14 mouse cellular contexts compared by ENCODE assay signal in the genomic region with DNA sequence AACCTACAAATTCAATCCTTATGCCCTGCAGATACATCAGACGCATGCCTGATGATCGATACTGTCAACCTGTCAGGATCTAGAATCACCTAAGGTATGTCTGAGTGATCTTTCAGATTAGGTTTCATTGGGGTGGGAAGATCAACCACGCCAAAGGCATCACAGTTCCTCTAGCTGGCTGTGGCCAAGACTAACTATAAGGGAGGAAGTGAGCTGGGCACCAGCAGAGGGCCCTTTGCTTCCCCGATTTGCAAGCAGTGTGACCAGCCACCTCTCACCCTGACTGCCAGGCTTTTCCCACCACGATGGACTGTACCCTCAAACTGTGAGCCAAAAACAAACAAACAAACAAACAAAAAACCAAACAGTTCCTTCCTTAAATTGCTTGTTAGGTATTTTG. TPM values are rescaled to one million over a fixed set of nuclear protein-coding genes. Genes with fewer than 3 reads are reported as not detected.
A peak's percentile ranks its signal among the peaks of the same experiment; 100 is the strongest.
DNase-seq lines count a peak whose midpoint lies in the region; ATAC-seq and TF ChIP-seq lines count a peak whose summit lies in the region.
"Had no signal": no experiment of that assay in that cellular context is flagged by ENCODE, and none has a peak within 500 bp of the region (broad histone marks: within the 10 kb centered on the region; RNA-seq: fewer than 3 reads in every experiment).

No protein-coding gene starts in this region.

- no peak overlapping the region for H3K27ac ChIP-seq in heart, embryonic 11.5 days (ENCODE audit: low read depth, low read length)
- peak overlapping the region; percentile 94 for H3K27ac ChIP-seq in liver, adult 2 months (replicated peaks; ENCODE audit: insufficient read depth, low read depth, low read length)
- H3K27ac ChIP-seq: midbrain, embryonic 13.5 days had no signal

- no peak overlapping the region for H3K4me2 ChIP-seq in heart, embryonic 11.5 days
- H3K4me2 ChIP-seq: midbrain, embryonic 13.5 days had no signal

- peak; percentile 28; the same call in 1 of the 2 replicates for TF ChIP-seq CTCF in liver, adult 2 months (IDR thresholded peaks at IDR 0.05; ENCODE audit: low read depth, low read length)

- no peak for ATAC-seq in heart, embryonic 11.5 days (replicated peaks; ENCODE audit: insufficient number of reproducible peaks, low FRiP score, low TSS enrichment)
- peak; percentile 66 for ATAC-seq in megakaryocyte, adult 5-6 weeks (ENCODE audit: poor library complexity, severe bottlenecking)
- ATAC-seq: CD4-positive, CD25-positive, alpha-beta regulatory T cell, adult 4 months; forebrain, embryonic 16.5 days; midbrain, embryonic 13.5 days had no signal

- no peak overlapping the region for H3K9ac ChIP-seq in heart, embryonic 11.5 days (ENCODE audit: low read depth, low read length)
- H3K9ac ChIP-seq in liver, adult 2 months (ENCODE audit: low read depth, low read length), result no peak overlapping the region
- H3K9ac ChIP-seq: midbrain, embryonic 13.5 days had no signal

- 83% methylated on average over 5 of the region's 5 CpGs for WGBS in heart, embryonic 11.5 days (ENCODE audit: insufficient replicate concordance)
- WGBS in liver, adult 2 months, result 23% methylated on average over 5 of the region's 5 CpGs

- peaks cover 6% of the 10 kb centered on the region; the same call in 1 of the 2 replicates for H3K4me1 ChIP-seq in heart, embryonic 11.5 days (ENCODE audit: control insufficient read depth, insufficient read depth, low read length)
- peaks cover 41% of the 10 kb centered on the region for H3K4me1 ChIP-seq in liver, adult 2 months (ENCODE audit: control insufficient read depth, insufficient read depth, low read length)

- H3K79me2 ChIP-seq in liver, adult 2 months (ENCODE audit: control insufficient read depth, insufficient read depth, low read length), result peaks cover 22% of the 10 kb centered on the region

- H3K4me3 ChIP-seq in heart, embryonic 11.5 days (ENCODE audit: low read depth, low read length), result no peak overlapping the region
- H3K4me3 ChIP-seq in liver, adult 2 months (ENCODE audit: insufficient read depth, low read depth, low read length), result no peak overlapping the region
- H3K4me3 ChIP-seq: midbrain, embryonic 13.5 days had no signal

- DNase-seq in heart, adult 11 months, result peak; percentile 87
- no peak for DNase-seq in liver, adult 2 months (ENCODE audit: extremely low read depth, low read depth, low spot score)
- no peak for DNase-seq in liver
- peak; percentile 14 for DNase-seq in A20 (ENCODE audit: low read depth, low spot score)
- DNase-seq in right cerebral cortex, postnatal 25 days, result no peak
- DNase-seq: embryo, embryonic 11 days; heart, postnatal 10 days; kidney, postnatal 36 days; lung, postnatal 14 days had no signal

- H3K27me3 ChIP-seq in heart, embryonic 11.5 days (ENCODE audit: control insufficient read depth, insufficient read depth, low read length), result no peaks in the 10 kb centered on the region
- H3K27me3 ChIP-seq in liver, adult 2 months (ENCODE audit: control insufficient read depth, insufficient read depth, low read length), result no peaks in the 10 kb centered on the region
- H3K27me3 ChIP-seq: midbrain, embryonic 13.5 days had no signal

- TF ChIP-seq POLR2A in liver, adult 2 months (IDR thresholded peaks at IDR 0.05; ENCODE audit: extremely low read depth, insufficient read depth, low read length), result no peak

- no peaks in the 10 kb centered on the region for H3K9me3 ChIP-seq in heart, embryonic 11.5 days (replicated peaks; ENCODE audit: control insufficient read depth, low read length)
- H3K9me3 ChIP-seq: midbrain, embryonic 13.5 days had no signal

- no peaks in the 10 kb centered on the region for H3K36me3 ChIP-seq in heart, embryonic 11.5 days (ENCODE audit: control insufficient read depth, insufficient read depth, low read length)
- peaks cover 4% of the 10 kb centered on the region for H3K36me3 ChIP-seq in liver, adult 2 months (ENCODE audit: control insufficient read depth, insufficient read depth, low read length)
- H3K36me3 ChIP-seq: midbrain, embryonic 13.5 days had no signal

RNA-seq across cellular contexts. Expression of gene St3gal4, which starts 59.2 kb away (rescaled TPM):
- polyA plus RNA-seq in heart, embryonic 11.5 days (2014; fragmentation: Nextera tagmentation; extraction: Ambion mirVana), result 19.8 and 20.5 TPM in 2 replicates
- 72.2 and 74.6 TPM in 2 replicates for total RNA-seq in liver, adult 2 months (2014; rRNA removed)
- 26.5 TPM in 2 replicates for polyA plus RNA-seq in liver, adult 2 months (2012; rRNA removed)
- 53.1 and 53.4 TPM in 2 replicates for total RNA-seq in megakaryocyte, adult 5-6 weeks (2015)
- total RNA-seq in megakaryocyte, adult 5-6 weeks (2017), result 49.6 and 57.4 TPM in 2 replicates

Comparison
In these comparisons a context has a peak if more than half of its experiments do, and no peak if none do; other contexts are left out.
1. DNase-seq: peak in heart, adult 11 months (single experiment) and A20 (single experiment); none in liver, adult 2 months (single experiment), liver (single experiment) and right cerebral cortex, postnatal 25 days (single experiment).